Comparison of ENCODE assay signal across 21 mouse cellular contexts in the genomic region with DNA sequence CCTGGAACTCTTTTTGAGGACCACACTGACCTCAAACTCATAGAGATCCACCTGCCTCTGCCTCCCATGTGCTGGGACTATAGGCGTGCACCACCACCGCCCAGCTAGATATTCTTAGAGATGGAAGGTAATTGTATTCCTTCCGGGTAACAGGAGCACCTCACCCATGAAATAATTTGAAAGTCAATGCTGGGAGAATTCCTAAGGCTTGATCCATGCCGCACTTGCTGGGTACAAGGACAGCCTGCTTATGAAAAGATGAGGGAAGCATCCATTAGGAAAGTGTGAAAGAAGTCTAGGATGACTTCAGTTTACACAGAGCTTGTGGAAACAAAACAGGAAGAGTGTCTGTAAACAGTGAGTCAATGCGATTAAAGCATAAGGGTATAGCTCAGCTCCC.
DNase-seq lines count a peak whose midpoint lies in the region; ATAC-seq lines count a peak whose summit lies in the region.
"Had no signal": no experiment of that assay in that cellular context is flagged by ENCODE, and none has a peak within 500 bp of the region (broad histone marks: within the 10 kb centered on the region; RNA-seq: fewer than 3 reads in every experiment).

No protein-coding gene starts in this region.

- H3K4me1 ChIP-seq in neural tube, embryonic 14.5 days (ENCODE audit: control insufficient read depth, insufficient read depth, low read length): no peaks in the 10 kb centered on the region
- H3K4me1 ChIP-seq: forebrain, embryonic 10.5 days; forebrain, embryonic 13.5 days; hindbrain, embryonic 12.5 days; hindbrain, embryonic 15.5 days; intestine, embryonic 15.5 days had no signal

- H3K4me3 ChIP-seq in neural tube, embryonic 14.5 days (ENCODE audit: low read depth, low read length): no peak overlapping the region
- H3K4me3 ChIP-seq: forebrain, embryonic 10.5 days; forebrain, embryonic 13.5 days; gastrocnemius, adult 2 months; hindbrain, embryonic 12.5 days; hindbrain, embryonic 15.5 days; intestine, embryonic 15.5 days had no signal

- no peaks in the 10 kb centered on the region for H3K27me3 ChIP-seq in neural tube, embryonic 14.5 days (ENCODE audit: control insufficient read depth, insufficient read depth, low read length)
- H3K27me3 ChIP-seq: CH12.LX; forebrain, embryonic 13.5 days; hindbrain, embryonic 12.5 days; hindbrain, embryonic 15.5 days; intestine, embryonic 15.5 days had no signal

- DNase-seq in neural tube, embryonic 10.5 days (ENCODE audit: extremely low spot score, low spot score): no peak
- DNase-seq in ES-CJ7 (ENCODE audit: low read depth, low spot score) (peak; percentile 39), ZHBTc4 (ENCODE audit: low read depth, low spot score) (peak; percentile 58)
- DNase-seq in urinary bladder, postnatal 10 days (ENCODE audit: low spot score): no peak
- DNase-seq in cerebellum, postnatal 4 days (ENCODE audit: low spot score in 2 of 2): no peak
- DNase-seq in cerebellum, postnatal 10 days: no peak
- DNase-seq: cerebellum, adult 18-20 months; cerebellum, adult 9-10 months; cerebellum, postnatal 25 days; gastrocnemius, adult 2 months; gastrocnemius, postnatal 14 days; kidney, adult 11 months had no signal

- no peak overlapping the region for H3K9ac ChIP-seq in neural tube, embryonic 14.5 days (replicated peaks; ENCODE audit: low read depth, low read length)
- H3K9ac ChIP-seq: forebrain, embryonic 13.5 days; hindbrain, embryonic 12.5 days; hindbrain, embryonic 15.5 days; intestine, embryonic 15.5 days had no signal

- H3K4me2 ChIP-seq in neural tube, embryonic 14.5 days (ENCODE audit: low read depth, low read length): no peak overlapping the region
- H3K4me2 ChIP-seq: forebrain, embryonic 13.5 days; heart, embryonic 11.5 days; hindbrain, embryonic 12.5 days; hindbrain, embryonic 15.5 days; intestine, embryonic 15.5 days had no signal

- H3K36me3 ChIP-seq in neural tube, embryonic 14.5 days (ENCODE audit: control insufficient read depth, insufficient read depth, low read length): no peaks in the 10 kb centered on the region
- H3K36me3 ChIP-seq: forebrain, embryonic 10.5 days; hindbrain, embryonic 12.5 days; hindbrain, embryonic 15.5 days; intestine, embryonic 15.5 days had no signal

- H3K9me3 ChIP-seq in neural tube, embryonic 14.5 days (ENCODE audit: control insufficient read depth, low read length): no peaks in the 10 kb centered on the region
- H3K9me3 ChIP-seq: forebrain, embryonic 10.5 days; forebrain, embryonic 13.5 days; hindbrain, embryonic 12.5 days; hindbrain, embryonic 15.5 days; intestine, embryonic 15.5 days had no signal

- ATAC-seq in neural tube, embryonic 14.5 days (ENCODE audit: low read depth): 0 out of 2 replicates have a peak, but pooled peaks have one; percentile 14
- ATAC-seq: forebrain, embryonic 13.5 days; forebrain, embryonic 16.5 days; intestine, embryonic 15.5 days had no signal

- H3K27ac ChIP-seq in neural tube, embryonic 14.5 days (ENCODE audit: low read depth, low read length): no peak overlapping the region
- H3K27ac ChIP-seq: forebrain, embryonic 10.5 days; forebrain, embryonic 13.5 days; gastrocnemius, adult 2 months; hindbrain, embryonic 12.5 days; hindbrain, embryonic 15.5 days; intestine, embryonic 15.5 days had no signal

- WGBS in neural tube, embryonic 14.5 days: 88% methylated on average over 5 of the region's 5 CpGs

Comparison
In these comparisons a context has a peak if more than half of its experiments do, and no peak if none do; other contexts are left out.
1. DNase-seq: peak in ES-CJ7 (single experiment) and ZHBTc4 (single experiment); none in neural tube, embryonic 10.5 days (single experiment), urinary bladder, postnatal 10 days (single experiment), cerebellum, postnatal 4 days (0 of 2) and cerebellum, postnatal 10 days (0 of 2).